Mouse (Mus musculus): ENCODE data around the gene Pdk2. TPM values are rescaled to one million over a fixed set of nuclear protein-coding genes. Genes with fewer than 3 reads are reported as not detected.
"Not testable (repeated sequence)": the region's sequence is repeated elsewhere in the genome, so short reads cannot be mapped to it uniquely, and the experiment has no call there.

Gene Pdk2
- polyA plus RNA-seq, 1 experiment from 2014 or later, result 148 TPM

GRCm38 (mm10) chr11:95010841-95011403 lies 30.2 kb downstream of the Pdk2 start:
- not testable (repeated sequence) for H3K9ac ChIP-seq (ENCODE audit: low read length); H3K27ac ChIP-seq (ENCODE audit: low read length); H3K36me3 ChIP-seq (ENCODE audit: control insufficient read depth, insufficient read depth); ATAC-seq (replicated peaks; ENCODE audit: extremely low read depth, insufficient read depth, low FRiP score); H3K9me3 ChIP-seq (replicated peaks; ENCODE audit: control insufficient read depth, low read length); H3K27me3 ChIP-seq (ENCODE audit: control insufficient read depth, insufficient read depth, low read length)
- 16% methylated on average over 3 of the region's 4 CpGs for WGBS
- Histone ChIP-seq H3K4me1 (ENCODE audit: control insufficient read depth, insufficient read depth, low read length) (peaks cover 35% of the 10 kb centered on the region), H3K4me2 (ENCODE audit: low read depth, low read length) (peak overlapping the region; percentile 73), H3K4me3 (ENCODE audit: low read length) (peak overlapping the region; percentile 64)

DNA sequence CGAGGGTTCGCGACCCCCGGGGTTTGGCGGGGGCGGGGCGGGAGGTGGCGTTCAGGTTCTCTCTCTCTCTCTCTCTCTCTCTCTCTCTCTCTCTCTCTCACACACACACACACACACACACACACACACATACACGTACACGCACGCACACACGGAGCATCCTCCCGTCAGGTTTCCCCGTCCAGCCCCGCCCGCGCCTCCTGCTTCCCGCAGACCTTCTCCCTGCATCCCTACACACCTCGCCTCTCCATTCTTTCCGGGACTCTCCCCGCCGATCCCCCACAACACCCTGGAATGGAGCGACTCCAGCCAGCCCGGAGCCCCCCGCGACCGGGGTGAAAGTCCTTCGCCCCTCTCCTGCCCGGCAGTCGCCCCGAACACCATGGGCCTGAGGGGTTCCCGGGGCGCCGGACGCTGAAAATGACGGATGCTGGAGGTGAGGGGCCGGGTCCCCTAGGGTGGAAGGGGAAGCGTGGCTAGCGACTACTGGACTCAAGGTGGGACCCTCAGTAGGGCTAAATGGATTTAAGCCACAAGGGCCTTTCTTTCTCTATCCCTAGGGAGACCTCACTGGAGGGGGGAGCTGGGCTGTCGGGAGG lies 30.9 kb downstream of the Pdk2 start:
- no peaks in the 10 kb centered on the region for H3K27me3 ChIP-seq (ENCODE audit: control insufficient read depth, insufficient read depth, low read length)
- no peaks in the 10 kb centered on the region; the same call in 1 of the 2 replicates for H3K36me3 ChIP-seq (ENCODE audit: control insufficient read depth, insufficient read depth)
- peaks cover 29% of the 10 kb centered on the region for H3K4me1 ChIP-seq (ENCODE audit: control insufficient read depth, insufficient read depth, low read length)
- peak overlapping the region; percentile 83 for H3K27ac ChIP-seq (ENCODE audit: low read length)
- H3K4me3 ChIP-seq (ENCODE audit: low read length), result peak overlapping the region; percentile 64
- WGBS, result under 1% methylated on average over 39 of the region's 40 CpGs
- ATAC-seq (replicated peaks; ENCODE audit: extremely low read depth, insufficient read depth, low FRiP score), result no peak
- peak overlapping the region; percentile 77 for H3K9ac ChIP-seq (ENCODE audit: low read length)
- no peaks in the 10 kb centered on the region for H3K9me3 ChIP-seq (replicated peaks; ENCODE audit: control insufficient read depth, low read length)
- H3K4me2 ChIP-seq (ENCODE audit: low read depth, low read length), result peak overlapping the region; percentile 73

DNA sequence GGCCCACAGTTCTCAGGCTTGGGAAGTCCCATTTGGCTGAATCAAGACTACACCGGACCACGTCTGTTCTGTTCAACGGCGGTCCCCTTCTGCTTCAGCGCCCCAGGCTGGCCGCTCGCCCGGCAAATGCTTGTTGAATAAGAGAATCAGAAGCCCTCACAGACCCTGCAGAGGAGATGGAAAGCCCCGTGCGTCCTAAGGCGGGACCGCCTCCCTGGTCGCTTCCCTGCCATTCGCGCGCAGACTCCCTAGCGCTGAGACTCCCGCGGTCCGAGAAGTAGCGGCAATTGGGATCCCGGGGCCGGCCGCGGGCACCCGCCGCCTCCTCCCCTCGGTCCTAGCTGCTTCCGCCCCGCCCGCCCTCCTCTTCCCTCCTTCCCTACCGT lies 31.5 kb downstream of the Pdk2 start, which contains the start of gene Samd14:
TSS of gene Samd14 (plus strand) at position 251 of the 386 bp plus-strand sequence.
- H3K9ac ChIP-seq (ENCODE audit: low read length), result peak within 1 kb of the TSS; percentile 77
- no peaks in the 10 kb centered on the region for H3K9me3 ChIP-seq (replicated peaks; ENCODE audit: control insufficient read depth, low read length)
- peaks cover 5% of the 10 kb centered on the region for H3K36me3 ChIP-seq (ENCODE audit: control insufficient read depth, insufficient read depth)
- H3K27me3 ChIP-seq (ENCODE audit: control insufficient read depth, insufficient read depth, low read length), result no peaks in the 10 kb centered on the region
- H3K4me1 ChIP-seq (ENCODE audit: control insufficient read depth, insufficient read depth, low read length), result peaks cover 28% of the 10 kb centered on the region
- peak within 1 kb of the TSS; percentile 64 for H3K4me3 ChIP-seq (ENCODE audit: low read length)
- peak within 1 kb of the TSS; percentile 73 for H3K4me2 ChIP-seq (ENCODE audit: low read depth, low read length)
- H3K27ac ChIP-seq (ENCODE audit: low read length), result peak within 1 kb of the TSS; percentile 83
- ATAC-seq (replicated peaks; ENCODE audit: extremely low read depth, insufficient read depth, low FRiP score), result peak; percentile 43
- under 1% methylated on average over 31 of the region's 32 CpGs for WGBS

DNA sequence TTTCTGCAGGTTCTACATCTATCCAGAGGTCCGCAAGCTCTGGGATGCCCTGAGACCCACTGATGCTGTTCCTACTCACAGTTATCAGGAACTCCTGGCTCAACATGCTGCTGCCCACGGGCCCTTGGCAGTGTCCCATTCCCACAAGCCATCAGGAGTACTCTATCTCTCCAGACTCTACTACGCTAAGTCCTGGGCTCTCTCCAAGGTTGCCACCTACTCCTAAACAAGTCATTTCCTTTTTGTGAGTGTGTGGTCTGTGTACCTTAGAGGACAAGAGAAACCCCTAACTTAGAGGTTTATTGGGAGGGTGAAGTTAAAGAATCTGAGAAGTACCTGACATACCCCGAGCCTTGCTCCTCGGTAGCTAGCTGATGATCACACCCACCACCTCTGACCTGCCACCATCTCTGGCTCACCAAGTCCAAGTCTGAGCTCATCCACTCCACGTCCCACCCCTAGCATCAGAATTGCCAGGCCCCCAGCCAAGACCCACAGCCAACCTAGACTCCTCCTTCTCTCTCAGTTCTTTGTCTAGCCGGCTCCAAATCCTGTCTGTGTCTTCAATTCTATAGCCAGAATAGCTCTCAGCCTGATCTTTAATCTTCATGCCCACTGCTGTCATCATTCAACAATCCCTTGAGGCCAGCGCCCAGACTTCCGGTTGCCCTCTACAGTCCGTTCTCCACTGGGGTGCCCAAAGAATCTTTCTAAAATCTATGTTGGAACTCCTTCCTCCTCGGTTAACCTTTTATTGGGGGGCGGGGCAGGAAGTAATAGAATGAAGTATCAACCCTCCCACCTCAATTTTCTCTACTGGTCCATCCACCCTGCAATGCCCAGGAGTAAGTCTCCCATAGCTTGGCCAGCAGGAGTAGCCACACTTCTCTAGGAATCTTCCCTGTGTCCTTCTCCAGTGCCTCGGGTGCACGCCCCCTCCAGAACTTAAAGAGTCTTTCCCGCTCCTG lies 32.2 kb downstream of the Pdk2 start:
- peak overlapping the region; percentile 77 for H3K9ac ChIP-seq (ENCODE audit: low read length)
- ATAC-seq (replicated peaks; ENCODE audit: extremely low read depth, insufficient read depth, low FRiP score), result no peak; the same call in 1 of the 2 replicates
- H3K9me3 ChIP-seq (replicated peaks; ENCODE audit: control insufficient read depth, low read length), result no peaks in the 10 kb centered on the region
- peaks cover 28% of the 10 kb centered on the region for H3K4me1 ChIP-seq (ENCODE audit: control insufficient read depth, insufficient read depth, low read length)
- peak overlapping the region; percentile 73 for H3K4me2 ChIP-seq (ENCODE audit: low read depth, low read length)
- peak overlapping the region; percentile 83 for H3K27ac ChIP-seq (ENCODE audit: low read length)
- H3K36me3 ChIP-seq (ENCODE audit: control insufficient read depth, insufficient read depth), result peaks cover 9% of the 10 kb centered on the region
- no peaks in the 10 kb centered on the region for H3K27me3 ChIP-seq (ENCODE audit: control insufficient read depth, insufficient read depth, low read length)
- WGBS, result 25% methylated on average over 15 of the region's 15 CpGs
- peak overlapping the region; percentile 64 for H3K4me3 ChIP-seq (ENCODE audit: low read length)

- Histone ChIP-seq H3K4me2 (ENCODE audit: low read depth, low read length) (peak overlapping the region; percentile 87; the same call in 1 of the 2 replicates), H3K36me3 (ENCODE audit: control insufficient read depth, insufficient read depth) (peaks cover 14% of the 10 kb centered on the region), H3K4me1 (ENCODE audit: control insufficient read depth, insufficient read depth, low read length) (peaks cover 31% of the 10 kb centered on the region), H3K27ac (ENCODE audit: low read length) (peak overlapping the region; percentile 69; the same call in 1 of the 2 replicates), H3K9me3 (replicated peaks; ENCODE audit: control insufficient read depth, low read length) (no peaks in the 10 kb centered on the region), H3K27me3 (ENCODE audit: control insufficient read depth, insufficient read depth, low read length) (no peaks in the 10 kb centered on the region), H3K4me3 (ENCODE audit: low read length) (no peak overlapping the region), H3K9ac (ENCODE audit: low read length) (no peak overlapping the region)
- 57% methylated on average over 3 of the region's 3 CpGs for WGBS
- ATAC-seq (replicated peaks; ENCODE audit: extremely low read depth, insufficient read depth, low FRiP score), result no peak
Measured at GRCm38 (mm10) chr11:95007418-95007817, 33.7 kb downstream of the Pdk2 start.

GRCm38 (mm10) chr11:95006525-95007219 lies 34.5 kb downstream of the Pdk2 start:
- H3K9ac ChIP-seq (ENCODE audit: low read length), result peak overlapping the region; percentile 76
- peak overlapping the region; percentile 58 for H3K4me3 ChIP-seq (ENCODE audit: low read length)
- peak overlapping the region; percentile 87 for H3K4me2 ChIP-seq (ENCODE audit: low read depth, low read length)
- no peaks in the 10 kb centered on the region for H3K27me3 ChIP-seq (ENCODE audit: control insufficient read depth, insufficient read depth, low read length)
- ATAC-seq (replicated peaks; ENCODE audit: extremely low read depth, insufficient read depth, low FRiP score), result peak; percentile 37
- no peaks in the 10 kb centered on the region for H3K9me3 ChIP-seq (replicated peaks; ENCODE audit: control insufficient read depth, low read length)
- H3K4me1 ChIP-seq (ENCODE audit: control insufficient read depth, insufficient read depth, low read length), result peaks cover 28% of the 10 kb centered on the region
- peak overlapping the region; percentile 69 for H3K27ac ChIP-seq (ENCODE audit: low read length)
- WGBS, result 1% methylated on average over 27 of the region's 27 CpGs
- H3K36me3 ChIP-seq (ENCODE audit: control insufficient read depth, insufficient read depth), result peaks cover 22% of the 10 kb centered on the region

GRCm38 (mm10) chr11:95006038-95006437 lies 35.1 kb downstream of the Pdk2 start:
- Histone ChIP-seq H3K9ac (ENCODE audit: low read length) (peak overlapping the region; percentile 61), H3K4me2 (ENCODE audit: low read depth, low read length) (peak overlapping the region; percentile 87), H3K27me3 (ENCODE audit: control insufficient read depth, insufficient read depth, low read length) (no peaks in the 10 kb centered on the region), H3K27ac (ENCODE audit: low read length) (peak overlapping the region; percentile 51), H3K4me1 (ENCODE audit: control insufficient read depth, insufficient read depth, low read length) (peaks cover 26% of the 10 kb centered on the region), H3K4me3 (ENCODE audit: low read length) (peak overlapping the region; percentile 58), H3K9me3 (replicated peaks; ENCODE audit: control insufficient read depth, low read length) (no peaks in the 10 kb centered on the region), H3K36me3 (ENCODE audit: control insufficient read depth, insufficient read depth) (peaks cover 26% of the 10 kb centered on the region)
- ATAC-seq (replicated peaks; ENCODE audit: extremely low read depth, insufficient read depth, low FRiP score), result no peak
- 31% methylated on average over 4 of the region's 4 CpGs for WGBS

GRCm38 (mm10) chr11:95004937-95005198 lies 36.3 kb downstream of the Pdk2 start:
- peaks cover 33% of the 10 kb centered on the region for H3K4me1 ChIP-seq (ENCODE audit: control insufficient read depth, insufficient read depth, low read length)
- H3K27ac ChIP-seq (ENCODE audit: low read length), result no peak overlapping the region
- WGBS, result 70% methylated on average over 6 of the region's 6 CpGs
- no peaks in the 10 kb centered on the region for H3K9me3 ChIP-seq (replicated peaks; ENCODE audit: control insufficient read depth, low read length)
- ATAC-seq (replicated peaks; ENCODE audit: extremely low read depth, insufficient read depth, low FRiP score), result no peak
- H3K36me3 ChIP-seq (ENCODE audit: control insufficient read depth, insufficient read depth), result peaks cover 27% of the 10 kb centered on the region
- H3K4me2 ChIP-seq (ENCODE audit: low read depth, low read length), result no peak overlapping the region
- H3K27me3 ChIP-seq (ENCODE audit: control insufficient read depth, insufficient read depth, low read length), result no peaks in the 10 kb centered on the region
- no peak overlapping the region for H3K4me3 ChIP-seq (ENCODE audit: low read length)
- no peak overlapping the region for H3K9ac ChIP-seq (ENCODE audit: low read length)
